Mouse (Mus musculus) C2C12 (cell line): Measurements from ENCODE around the gene Ifitm10.

Source experiments
- CEBPB ChIP-seq: IDR thresholded peaks from one replicate; pipeline ENCODE4 v1.6.1; 2011; ENCODE audit warnings: low read depth, mild to moderate bottlenecking, control low read depth, moderate library complexity
- CTCF ChIP-seq: IDR thresholded peaks from one replicate; pipeline ENCODE4 v1.5.1; 2011; ENCODE audit not compliant: control insufficient read depth, insufficient read depth, insufficient read length

GRCm38 (mm10) chr7:142377233-142377925 is 3.8 kb upstream of the Ifitm10 start:
- TF ChIP-seq CTCF: no peak
- no peak for TF ChIP-seq CEBPB
